Mouse (Mus musculus): ENCODE measurements at regions not wholly inside any gene's neighbourhood (a gene's known extent, or its start where the extent isn't known, plus 50 kb on each side); places are given as distances from the start of the nearest gene placed in this dataset.

DNA sequence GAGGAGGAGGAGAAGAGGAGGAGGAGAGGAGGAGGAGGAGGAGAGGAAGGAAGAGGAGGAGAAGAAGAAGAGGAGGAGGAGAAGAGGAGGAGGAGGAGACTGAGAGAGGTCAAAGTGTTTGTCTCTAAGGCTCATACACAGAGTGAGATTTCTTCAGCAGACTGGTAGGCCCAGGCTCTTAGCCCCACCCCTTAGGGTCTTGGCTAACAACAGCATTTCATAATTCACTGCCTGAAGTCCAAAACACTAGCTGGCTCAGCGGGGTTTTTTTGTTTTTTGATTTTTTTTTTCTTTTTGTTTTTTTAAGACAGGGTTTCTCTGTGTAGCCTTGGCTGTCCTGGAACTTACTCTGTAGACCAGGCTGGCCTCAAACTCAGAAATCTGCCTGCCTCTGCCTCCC, 86.5 kb upstream of the Barx2 start:
- peaks cover 7% of the 10 kb centered on the region; the same call in 1 of the 2 replicates for H3K4me1 ChIP-seq (replicated peaks; ENCODE audit: control insufficient read depth, insufficient read depth, low read length)
- H3K27ac ChIP-seq (ENCODE audit: low read length), result no peak overlapping the region
- H3K27me3 ChIP-seq (replicated peaks; ENCODE audit: control insufficient read depth, insufficient read depth, low read length), result no peaks in the 10 kb centered on the region
- no peaks in the 10 kb centered on the region for H3K36me3 ChIP-seq (ENCODE audit: control insufficient read depth, insufficient read depth)
- no peak overlapping the region for H3K4me2 ChIP-seq (ENCODE audit: low read length)
- no peak for ATAC-seq
- H3K4me3 ChIP-seq (replicated peaks; ENCODE audit: low read length), result no peak overlapping the region
- 90% methylated on average over 1 of the region's 1 CpGs for WGBS
- H3K9ac ChIP-seq (replicated peaks; ENCODE audit: low read depth, low read length), result no peak overlapping the region
- no peaks in the 10 kb centered on the region for H3K9me3 ChIP-seq (ENCODE audit: control insufficient read depth, low read length)

GRCm38 (mm10) chr9:32002924-32003323, 89.7 kb upstream of the Barx2 start:
- H3K36me3 ChIP-seq (ENCODE audit: control insufficient read depth, insufficient read depth), result no peaks in the 10 kb centered on the region
- 85% methylated on average over 4 of the region's 4 CpGs for WGBS
- H3K4me2 ChIP-seq (ENCODE audit: low read length), result no peak overlapping the region
- H3K27ac ChIP-seq (ENCODE audit: low read length), result no peak overlapping the region
- no peaks in the 10 kb centered on the region for H3K4me1 ChIP-seq (replicated peaks; ENCODE audit: control insufficient read depth, insufficient read depth, low read length)
- H3K9me3 ChIP-seq (ENCODE audit: control insufficient read depth, low read length), result no peaks in the 10 kb centered on the region
- ATAC-seq, result no peak
- H3K27me3 ChIP-seq (replicated peaks; ENCODE audit: control insufficient read depth, insufficient read depth, low read length), result no peaks in the 10 kb centered on the region
- no peak overlapping the region for H3K9ac ChIP-seq (replicated peaks; ENCODE audit: low read depth, low read length)
- H3K4me3 ChIP-seq (replicated peaks; ENCODE audit: low read length), result no peak overlapping the region

DNA sequence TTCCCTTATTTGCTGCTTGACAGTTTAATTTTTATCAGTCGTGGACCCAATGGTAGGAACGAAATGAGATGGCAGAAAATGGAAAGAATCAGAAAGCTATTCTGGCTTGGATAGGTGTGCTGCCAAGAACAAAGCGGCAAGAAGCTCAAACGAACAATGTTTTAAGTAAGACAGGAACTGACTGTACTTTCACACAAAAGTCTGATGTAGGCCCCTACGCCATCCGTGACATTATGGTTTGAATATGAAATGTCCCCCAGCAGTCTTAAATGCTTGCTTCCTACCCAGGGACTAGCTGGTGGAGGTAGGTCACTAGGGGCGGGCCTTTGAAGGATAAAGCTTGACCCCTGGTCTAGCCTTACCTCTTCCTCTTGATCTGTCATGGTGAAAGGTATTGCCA, 90.5 kb upstream of the Barx2 start:
- Histone ChIP-seq H3K9me3 (ENCODE audit: control insufficient read depth, low read length) (no peaks in the 10 kb centered on the region), H3K27me3 (replicated peaks; ENCODE audit: control insufficient read depth, insufficient read depth, low read length) (no peaks in the 10 kb centered on the region), H3K4me1 (replicated peaks; ENCODE audit: control insufficient read depth, insufficient read depth, low read length) (no peaks in the 10 kb centered on the region), H3K27ac (ENCODE audit: low read length) (no peak overlapping the region), H3K4me3 (replicated peaks; ENCODE audit: low read length) (no peak overlapping the region), H3K4me2 (ENCODE audit: low read length) (no peak overlapping the region), H3K9ac (replicated peaks; ENCODE audit: low read depth, low read length) (no peak overlapping the region), H3K36me3 (ENCODE audit: control insufficient read depth, insufficient read depth) (no peaks in the 10 kb centered on the region)
- 92% methylated on average over 7 of the region's 7 CpGs for WGBS
- ATAC-seq, result no peak

DNA sequence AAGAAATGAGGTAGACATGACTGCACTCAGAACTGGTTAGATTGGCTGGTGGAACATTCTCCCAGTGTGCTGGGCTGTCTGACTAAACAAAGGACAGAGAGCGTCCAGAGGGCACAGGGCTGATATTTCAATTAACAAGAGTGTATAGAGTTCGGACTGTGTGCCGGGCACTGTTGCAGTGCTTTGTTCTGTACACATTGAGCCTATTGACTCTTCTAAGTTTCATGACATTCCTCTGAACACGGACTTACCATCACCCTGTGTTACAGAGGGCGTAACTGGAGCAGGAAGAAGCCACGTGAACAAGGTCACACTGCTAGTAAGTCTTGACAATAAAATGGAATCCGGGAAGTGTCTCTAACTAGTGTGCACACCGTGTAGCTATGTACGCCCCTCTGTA, 92.1 kb upstream of the Barx2 start:
- H3K9me3 ChIP-seq (ENCODE audit: control insufficient read depth, low read length), result no peaks in the 10 kb centered on the region
- no peak for ATAC-seq
- no peak overlapping the region for H3K27ac ChIP-seq (ENCODE audit: low read length)
- H3K27me3 ChIP-seq (replicated peaks; ENCODE audit: control insufficient read depth, insufficient read depth, low read length), result no peaks in the 10 kb centered on the region
- H3K36me3 ChIP-seq (ENCODE audit: control insufficient read depth, insufficient read depth), result no peaks in the 10 kb centered on the region
- no peak overlapping the region for H3K4me3 ChIP-seq (replicated peaks; ENCODE audit: low read length)
- no peak overlapping the region for H3K4me2 ChIP-seq (ENCODE audit: low read length)
- H3K9ac ChIP-seq (replicated peaks; ENCODE audit: low read depth, low read length), result no peak overlapping the region
- H3K4me1 ChIP-seq (replicated peaks; ENCODE audit: control insufficient read depth, insufficient read depth, low read length), result no peaks in the 10 kb centered on the region
- WGBS, result 56% methylated on average over 9 of the region's 9 CpGs

- Histone ChIP-seq H3K36me3 (ENCODE audit: control insufficient read depth, insufficient read depth) (no peaks in the 10 kb centered on the region), H3K9ac (replicated peaks; ENCODE audit: low read depth, low read length) (no peak overlapping the region), H3K4me3 (replicated peaks; ENCODE audit: low read length) (no peak overlapping the region), H3K4me2 (ENCODE audit: low read length) (no peak overlapping the region), H3K27me3 (replicated peaks; ENCODE audit: control insufficient read depth, insufficient read depth, low read length) (no peaks in the 10 kb centered on the region), H3K27ac (ENCODE audit: low read length) (no peak overlapping the region), H3K4me1 (replicated peaks; ENCODE audit: control insufficient read depth, insufficient read depth, low read length) (peaks cover under 1% of the 10 kb centered on the region; the same call in 1 of the 2 replicates), H3K9me3 (ENCODE audit: control insufficient read depth, low read length) (no peaks in the 10 kb centered on the region)
- WGBS, result 67% methylated on average over 4 of the region's 4 CpGs
- no peak for ATAC-seq
Measured at GRCm38 (mm10) chr9:32006350-32006749, 93.1 kb upstream of the Barx2 start.

GRCm38 (mm10) chr9:32010953-32011770, 97.9 kb upstream of the Barx2 start:
- Histone ChIP-seq H3K27ac (ENCODE audit: low read length) (no peak overlapping the region), H3K36me3 (ENCODE audit: control insufficient read depth, insufficient read depth) (no peaks in the 10 kb centered on the region), H3K9ac (replicated peaks; ENCODE audit: low read depth, low read length) (no peak overlapping the region), H3K4me2 (ENCODE audit: low read length) (no peak overlapping the region), H3K27me3 (replicated peaks; ENCODE audit: control insufficient read depth, insufficient read depth, low read length) (no peaks in the 10 kb centered on the region), H3K4me3 (replicated peaks; ENCODE audit: low read length) (no peak overlapping the region), H3K9me3 (ENCODE audit: control insufficient read depth, low read length) (no peaks in the 10 kb centered on the region), H3K4me1 (replicated peaks; ENCODE audit: control insufficient read depth, insufficient read depth, low read length) (peaks cover 3% of the 10 kb centered on the region; the same call in 1 of the 2 replicates)
- ATAC-seq, result peak; percentile 58; the same call in 1 of the 2 replicates
- 48% methylated on average over 11 of the region's 11 CpGs for WGBS

DNA sequence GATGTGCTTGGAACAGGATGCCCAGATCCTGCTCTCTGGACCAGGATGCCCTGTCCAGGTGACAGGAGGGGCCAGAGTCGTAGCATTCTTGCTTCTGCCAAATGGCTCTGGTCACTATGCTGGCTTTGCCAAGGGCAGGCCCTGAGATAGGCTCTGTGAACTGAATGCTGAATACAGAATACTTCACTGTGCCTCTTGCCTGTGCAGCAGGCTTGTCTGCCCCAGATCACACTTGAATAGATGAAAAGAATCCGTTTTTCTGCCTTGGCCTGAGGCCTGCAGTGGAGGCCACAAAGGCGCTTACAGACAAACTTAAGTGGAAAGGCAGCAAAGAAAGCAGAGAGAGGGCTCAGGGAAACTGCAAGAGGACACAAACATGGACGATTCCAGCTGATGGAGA, 99.7 kb upstream of the Arhgap32 start:
- Histone ChIP-seq H3K27ac (ENCODE audit: low read length) (peak overlapping the region; percentile 1; the same call in 1 of the 2 replicates), H3K36me3 (ENCODE audit: control insufficient read depth, insufficient read depth) (no peaks in the 10 kb centered on the region), H3K9me3 (ENCODE audit: control insufficient read depth, low read length) (no peaks in the 10 kb centered on the region), H3K9ac (replicated peaks; ENCODE audit: low read depth, low read length) (no peak overlapping the region), H3K4me2 (ENCODE audit: low read length) (no peak overlapping the region), H3K4me1 (replicated peaks; ENCODE audit: control insufficient read depth, insufficient read depth, low read length) (peaks cover 16% of the 10 kb centered on the region), H3K4me3 (replicated peaks; ENCODE audit: low read length) (no peak overlapping the region), H3K27me3 (replicated peaks; ENCODE audit: control insufficient read depth, insufficient read depth, low read length) (no peaks in the 10 kb centered on the region)
- ATAC-seq, result peak; percentile 80
- WGBS, result 30% methylated on average over 4 of the region's 4 CpGs

GRCm38 (mm10) chr9:32018020-32018419, 97.9 kb upstream of the Arhgap32 start:
- Histone ChIP-seq H3K27me3 (replicated peaks; ENCODE audit: control insufficient read depth, insufficient read depth, low read length) (no peaks in the 10 kb centered on the region), H3K9me3 (ENCODE audit: control insufficient read depth, low read length) (no peaks in the 10 kb centered on the region), H3K27ac (ENCODE audit: low read length) (no peak overlapping the region), H3K4me3 (replicated peaks; ENCODE audit: low read length) (no peak overlapping the region), H3K36me3 (ENCODE audit: control insufficient read depth, insufficient read depth) (no peaks in the 10 kb centered on the region), H3K4me2 (ENCODE audit: low read length) (no peak overlapping the region), H3K9ac (replicated peaks; ENCODE audit: low read depth, low read length) (no peak overlapping the region), H3K4me1 (replicated peaks; ENCODE audit: control insufficient read depth, insufficient read depth, low read length) (peaks cover 17% of the 10 kb centered on the region)
- peak; percentile 43; the same call in 1 of the 2 replicates for ATAC-seq

- Histone ChIP-seq H3K27me3 (replicated peaks; ENCODE audit: control insufficient read depth, insufficient read depth, low read length) (no peaks in the 10 kb centered on the region), H3K36me3 (ENCODE audit: control insufficient read depth, insufficient read depth) (no peaks in the 10 kb centered on the region), H3K27ac (ENCODE audit: low read length) (no peak overlapping the region), H3K4me3 (replicated peaks; ENCODE audit: low read length) (no peak overlapping the region), H3K9ac (replicated peaks; ENCODE audit: low read depth, low read length) (no peak overlapping the region), H3K4me1 (replicated peaks; ENCODE audit: control insufficient read depth, insufficient read depth, low read length) (peaks cover 17% of the 10 kb centered on the region), H3K4me2 (ENCODE audit: low read length) (no peak overlapping the region), H3K9me3 (ENCODE audit: control insufficient read depth, low read length) (no peaks in the 10 kb centered on the region)
- WGBS, result 94% methylated on average over 5 of the region's 5 CpGs
- ATAC-seq, result no peak
Measured at GRCm38 (mm10) chr9:32019786-32020185, 96.2 kb upstream of the Arhgap32 start.
